Mouse (Mus musculus) G1E-ER4 (cell line): Measurements from ENCODE around the gene Plxdc2. TPM values are rescaled to one million over a fixed set of nuclear protein-coding genes. Genes with fewer than 3 reads are reported as not detected.

Source experiments
- GATA1 ChIP-seq: IDR thresholded peaks from one replicate; pipeline ENCODE4 v1.8.0; 2012; ENCODE audit warnings: low read length, inconsistent platforms
- polyA plus RNA-seq: library from polyadenylated mRNA; stranded (reverse); fragments of >175 nt; gene quantifications from 2 replicates; pipeline ENCODE4 v1.2.3, GENCODE M21; 2012

The Plxdc2 gene
- polyA plus RNA-seq, 1 experiment = not detected

GRCm38 (mm10) chr2:16485970-16486369 lies 129.9 kb downstream of the Plxdc2 start:
- TF ChIP-seq GATA1 = no peak

- no peak for TF ChIP-seq GATA1
These were observed 135.1 kb downstream of the Plxdc2 start for GRCm38 (mm10) chr2:16491242-16491641.

GRCm38 (mm10) chr2:16502843-16503242 lies 146.7 kb downstream of the Plxdc2 start:
- TF ChIP-seq GATA1 = no peak

- TF ChIP-seq GATA1 = no peak
These were observed 151.6 kb downstream of the Plxdc2 start for GRCm38 (mm10) chr2:16507540-16508230.

- no peak for TF ChIP-seq GATA1
These were observed 162.0 kb downstream of the Plxdc2 start for GRCm38 (mm10) chr2:16518148-16518547.

GRCm38 (mm10) chr2:16523427-16523826 lies 167.3 kb downstream of the Plxdc2 start:
- TF ChIP-seq GATA1 = no peak

- no peak for TF ChIP-seq GATA1
These were observed 176.1 kb downstream of the Plxdc2 start for GRCm38 (mm10) chr2:16532244-16532643.

- TF ChIP-seq GATA1 = no peak
These were observed 178.5 kb downstream of the Plxdc2 start for GRCm38 (mm10) chr2:16534566-16534965.

GRCm38 (mm10) chr2:16541226-16541625 lies 185.1 kb downstream of the Plxdc2 start:
- no peak for TF ChIP-seq GATA1

GRCm38 (mm10) chr2:16545207-16545606 lies 189.1 kb downstream of the Plxdc2 start:
- no peak for TF ChIP-seq GATA1

- no peak for TF ChIP-seq GATA1
These were observed 203.2 kb downstream of the Plxdc2 start for GRCm38 (mm10) chr2:16559287-16559686.

- no peak for TF ChIP-seq GATA1
These were observed 212.2 kb downstream of the Plxdc2 start for GRCm38 (mm10) chr2:16568263-16568662.

- no peak for TF ChIP-seq GATA1
These were observed 215.2 kb downstream of the Plxdc2 start for GRCm38 (mm10) chr2:16571169-16571751.

- TF ChIP-seq GATA1 = no peak
These were observed 220.5 kb downstream of the Plxdc2 start for GRCm38 (mm10) chr2:16576566-16576965.

GRCm38 (mm10) chr2:16578153-16578552 lies 222.0 kb downstream of the Plxdc2 start:
- TF ChIP-seq GATA1 = no peak

- TF ChIP-seq GATA1 = no peak
These were observed 232.4 kb downstream of the Plxdc2 start for GRCm38 (mm10) chr2:16588546-16588945.

- no peak for TF ChIP-seq GATA1
These were observed 239.3 kb downstream of the Plxdc2 start for GRCm38 (mm10) chr2:16595451-16595850.
